Comparison of ENCODE assay signal across 9 mouse cellular contexts in genomic region chr5:129586016-129586415, GRCm38 (mm10). TPM values are rescaled to one million over a fixed set of nuclear protein-coding genes. Genes with fewer than 3 reads are reported as not detected.
DNase-seq lines count a peak whose midpoint lies in the region; ATAC-seq lines count a peak whose summit lies in the region.
"Had no signal": no experiment of that assay in that cellular context is flagged by ENCODE, and none has a peak within 500 bp of the region (broad histone marks: within the 10 kb centered on the region; RNA-seq: fewer than 3 reads in every experiment).

No protein-coding gene starts in this region.

- peak overlapping the region; percentile 79 for H3K4me3 ChIP-seq in forebrain, embryonic 13.5 days
- peak overlapping the region; percentile 62 for H3K4me3 ChIP-seq in lung, embryonic 15.5 days
- H3K4me3 ChIP-seq: myocyte had no signal

- intact Hi-C loops in heart, postnatal 25 days (cut with DNase I), result loop anchor here (2.0 to 10.0 kb wide), 2 partner anchors 171 to 197 kb away; no protein-coding TSS in a partner anchor

- H3K27me3 ChIP-seq in forebrain, embryonic 13.5 days, result peaks cover 23% of the 10 kb centered on the region
- H3K27me3 ChIP-seq in lung, embryonic 15.5 days, result peaks cover 64% of the 10 kb centered on the region

- H3K27ac ChIP-seq in forebrain, embryonic 13.5 days, result peak overlapping the region; percentile 79
- no peak overlapping the region for H3K27ac ChIP-seq in lung, embryonic 15.5 days

- DNase-seq in MEL-GATA-1-ER (ENCODE audit: extremely low read depth, low read depth), result peak; percentile 34
- peak; percentile 53 for DNase-seq in heart, postnatal 25 days (ENCODE audit: low spot score)
- DNase-seq in layer of hippocampus, adult 18-20 months (ENCODE audit: low spot score in 2 of 2), result peak; percentile 72 to 88
- peak; percentile 81 for DNase-seq in ovary, postnatal 14 days (ENCODE audit: low spot score)
- peak; percentile 88 to 94 for DNase-seq in thymus, postnatal 10 days (ENCODE audit: low spot score in 2 of 2)

- ATAC-seq in cerebellum, adult (ENCODE audit: insufficient number of reproducible peaks, low FRiP score, low TSS enrichment), result 0 out of 2 replicates have a peak, but pooled peaks have one; percentile 4
- ATAC-seq in forebrain, embryonic 13.5 days, result peak; percentile 58
- ATAC-seq in lung, embryonic 15.5 days (ENCODE audit: borderline replicate concordance, extremely low read depth, low FRiP score, low TSS enrichment), result peak; percentile 36; the same call in 1 of the 2 replicates

- peak overlapping the region; percentile 70 for H3K9ac ChIP-seq in forebrain, embryonic 13.5 days
- H3K9ac ChIP-seq in lung, embryonic 15.5 days, result 0 out of 2 replicates have a peak overlapping the region, but pooled peaks have one; percentile 19

- WGBS in forebrain, embryonic 13.5 days, result 2% methylated on average over 17 of the region's 17 CpGs
- 0% methylated on average over 17 of the region's 17 CpGs for whole genome bisulfite sequencing in lung, embryonic 15.5 days

- peak overlapping the region; percentile 97 for H3K4me2 ChIP-seq in forebrain, embryonic 13.5 days
- peak overlapping the region; percentile 99 for H3K4me2 ChIP-seq in lung, embryonic 15.5 days

- H3K9me3 ChIP-seq in forebrain, embryonic 13.5 days (replicated peaks), result no peaks in the 10 kb centered on the region
- H3K9me3 ChIP-seq in lung, embryonic 15.5 days, result no peaks in the 10 kb centered on the region

- H3K36me3 ChIP-seq in forebrain, embryonic 13.5 days (ENCODE audit: poor library complexity, severe bottlenecking), result no peaks in the 10 kb centered on the region
- H3K36me3 ChIP-seq in lung, embryonic 15.5 days, result no peaks in the 10 kb centered on the region

- peaks cover 45% of the 10 kb centered on the region for H3K4me1 ChIP-seq in forebrain, embryonic 13.5 days
- H3K4me1 ChIP-seq in lung, embryonic 15.5 days, result peaks cover 26% of the 10 kb centered on the region

RNA-seq across cellular contexts. Expression of gene Mmp17, which starts 2.0 kb away (rescaled TPM):
- polyA plus RNA-seq in forebrain, embryonic 13.5 days (2015; fragmentation: Nextera tagmentation; extraction: Ambion mirVana), result 8.6 and 10.5 TPM in 2 replicates
- 1 to 10 TPM in 1 of 2 experiments, under 1 TPM in 1; 0.98 to 1.2 TPM for total RNA-seq in heart, postnatal 25 days (2021)
- 100 to 1,000 TPM; 123 to 130 TPM for total RNA-seq in layer of hippocampus, adult 18-20 months (2021)
- 2.0 TPM in 2 replicates for polyA plus RNA-seq in lung, embryonic 15.5 days (2015; fragmentation: Nextera tagmentation; extraction: Ambion mirVana)

Comparison
In these comparisons a context has a peak if more than half of its experiments do, and no peak if none do; other contexts are left out.
1. DNase-seq: peak in every context shown above with its lines; median percentile 91 in thymus, postnatal 10 days; 81 in ovary, postnatal 14 days; 80 in layer of hippocampus, adult 18-20 months; 53 in heart, postnatal 25 days; 34 in MEL-GATA-1-ER.
2. ATAC-seq: peak in every context shown above with its lines; median percentile 58 in forebrain, embryonic 13.5 days; 36 in lung, embryonic 15.5 days; 4 in cerebellum, adult.
3. RNA of gene Mmp17, which starts 2.0 kb away (total RNA-seq): 123 to 130 TPM in layer of hippocampus, adult 18-20 months; 0.98 to 1.2 TPM in heart, postnatal 25 days; every median in the first group is over 10 times any median in the second.